Mouse (Mus musculus): ENCODE results near the gene Tldc2. TPM values are rescaled to one million over a fixed set of nuclear protein-coding genes. Genes with fewer than 3 reads are reported as not detected.

The Tldc2 gene
- polyA plus RNA-seq, 1 experiment from 2014 or later: not detected

GRCm38 (mm10) chr2:157081960-157082359, 4.9 kb upstream of the Tldc2 start:
- Histone ChIP-seq H3K36me3 (replicated peaks) (no peaks in the 10 kb centered on the region), H3K27me3 (peaks cover 10% of the 10 kb centered on the region), H3K27ac (no peak overlapping the region), H3K9ac (no peak overlapping the region), H3K4me3 (replicated peaks) (no peak overlapping the region), H3K4me2 (no peak overlapping the region), H3K4me1 (peaks cover 23% of the 10 kb centered on the region), H3K9me3 (no peaks in the 10 kb centered on the region)
- WGBS: 37% methylated on average over 7 of the region's 7 CpGs
- ATAC-seq (ENCODE audit: low FRiP score): no peak

GRCm38 (mm10) chr2:157084831-157085585, 1.8 kb upstream of the Tldc2 start:
- WGBS: 90% methylated on average over 7 of the region's 7 CpGs
- Histone ChIP-seq H3K4me1 (peaks cover 8% of the 10 kb centered on the region), H3K27me3 (peaks cover 10% of the 10 kb centered on the region), H3K27ac (no peak overlapping the region), H3K4me3 (replicated peaks) (no peak overlapping the region), H3K4me2 (no peak overlapping the region), H3K36me3 (replicated peaks) (no peaks in the 10 kb centered on the region), H3K9me3 (no peaks in the 10 kb centered on the region), H3K9ac (no peak overlapping the region)
- ATAC-seq (ENCODE audit: low FRiP score): no peak

GRCm38 (mm10) chr2:157087536-157088317, 872 bp downstream of the Tldc2 start:
- ATAC-seq (ENCODE audit: low FRiP score): no peak
- Histone ChIP-seq H3K9me3 (no peaks in the 10 kb centered on the region), H3K4me1 (0 out of 2 replicates have a peak, but pooled peaks cover 7% of the 10 kb centered on the region), H3K36me3 (replicated peaks) (no peaks in the 10 kb centered on the region), H3K4me3 (replicated peaks) (no peak overlapping the region), H3K27ac (no peak overlapping the region), H3K4me2 (no peak overlapping the region), H3K9ac (no peak overlapping the region), H3K27me3 (no peaks in the 10 kb centered on the region; the same call in 1 of the 2 replicates)
- 81% methylated on average over 14 of the region's 14 CpGs for WGBS

GRCm38 (mm10) chr2:157092024-157092423, 5.2 kb downstream of the Tldc2 start:
- no peak overlapping the region for H3K9ac ChIP-seq
- 0 out of 2 replicates have a peak, but pooled peaks cover 4% of the 10 kb centered on the region for H3K36me3 ChIP-seq (replicated peaks)

GRCm38 (mm10) chr2:157095005-157095755, 8.3 kb downstream of the Tldc2 start:
- no peak overlapping the region for H3K27ac ChIP-seq
- H3K36me3 ChIP-seq (replicated peaks): peaks cover 15% of the 10 kb centered on the region
- WGBS: 60% methylated on average over 9 of the region's 9 CpGs
- 0 out of 2 replicates have a peak, but pooled peaks cover 7% of the 10 kb centered on the region for H3K4me1 ChIP-seq
- no peak overlapping the region for H3K4me2 ChIP-seq
- no peak overlapping the region for H3K9ac ChIP-seq
- no peak for ATAC-seq (ENCODE audit: low FRiP score)
- H3K4me3 ChIP-seq (replicated peaks): no peak overlapping the region
- H3K9me3 ChIP-seq: no peaks in the 10 kb centered on the region
- H3K27me3 ChIP-seq: no peaks in the 10 kb centered on the region; the same call in 1 of the 2 replicates

More at GRCm38 (mm10) chr2:157092024-157092423, 5.2 kb downstream of the Tldc2 start:
- 73% methylated on average over 8 of the region's 8 CpGs for WGBS
- Histone ChIP-seq H3K9me3 (no peaks in the 10 kb centered on the region), H3K27me3 (no peaks in the 10 kb centered on the region; the same call in 1 of the 2 replicates), H3K4me3 (replicated peaks) (no peak overlapping the region), H3K4me2 (no peak overlapping the region), H3K4me1 (0 out of 2 replicates have a peak, but pooled peaks cover 7% of the 10 kb centered on the region), H3K27ac (no peak overlapping the region)
- ATAC-seq (ENCODE audit: low FRiP score): no peak

GRCm38 (mm10) chr2:157099532-157100318, 12.9 kb downstream of the Tldc2 start:
- no peak overlapping the region for H3K27ac ChIP-seq
- 79% methylated on average over 12 of the region's 12 CpGs for whole genome bisulfite sequencing
- no peak for ATAC-seq (ENCODE audit: low FRiP score)
- H3K9me3 ChIP-seq: no peaks in the 10 kb centered on the region
- H3K4me1 ChIP-seq: no peaks in the 10 kb centered on the region
- peaks cover 41% of the 10 kb centered on the region for H3K36me3 ChIP-seq (replicated peaks)
- no peaks in the 10 kb centered on the region for H3K27me3 ChIP-seq
- H3K4me3 ChIP-seq (replicated peaks): no peak overlapping the region
- H3K4me2 ChIP-seq: no peak overlapping the region
- H3K9ac ChIP-seq: no peak overlapping the region

- H3K9ac ChIP-seq: no peak overlapping the region
- no peaks in the 10 kb centered on the region for H3K9me3 ChIP-seq
- H3K36me3 ChIP-seq (replicated peaks): peaks cover 46% of the 10 kb centered on the region
- no peak overlapping the region for H3K4me3 ChIP-seq (replicated peaks)
- no peak overlapping the region for H3K4me2 ChIP-seq
- H3K4me1 ChIP-seq: no peaks in the 10 kb centered on the region
- H3K27me3 ChIP-seq: no peaks in the 10 kb centered on the region
- 92% methylated on average over 12 of the region's 12 CpGs for whole genome bisulfite sequencing
- H3K27ac ChIP-seq: no peak overlapping the region
- ATAC-seq (ENCODE audit: low FRiP score): no peak
Measured at GRCm38 (mm10) chr2:157100319-157100605, 13.4 kb downstream of the Tldc2 start.

- Histone ChIP-seq H3K4me3 (replicated peaks) (no peak overlapping the region), H3K9ac (no peak overlapping the region), H3K27ac (no peak overlapping the region), H3K36me3 (replicated peaks) (peaks cover 44% of the 10 kb centered on the region), H3K9me3 (no peaks in the 10 kb centered on the region), H3K4me1 (no peaks in the 10 kb centered on the region), H3K27me3 (no peaks in the 10 kb centered on the region), H3K4me2 (no peak overlapping the region)
- no peak for ATAC-seq (ENCODE audit: low FRiP score)
- WGBS: 97% methylated on average over 9 of the region's 9 CpGs
Measured at GRCm38 (mm10) chr2:157101650-157102049, 14.8 kb downstream of the Tldc2 start.

- Histone ChIP-seq H3K4me1 (no peaks in the 10 kb centered on the region), H3K9me3 (no peaks in the 10 kb centered on the region), H3K36me3 (replicated peaks) (peaks cover 44% of the 10 kb centered on the region), H3K9ac (no peak overlapping the region), H3K27ac (no peak overlapping the region), H3K4me3 (replicated peaks) (no peak overlapping the region), H3K4me2 (no peak overlapping the region), H3K27me3 (no peaks in the 10 kb centered on the region)
- WGBS: 57% methylated on average over 2 of the region's 2 CpGs
- no peak for ATAC-seq (ENCODE audit: low FRiP score)
Measured at GRCm38 (mm10) chr2:157102256-157102655, 15.4 kb downstream of the Tldc2 start.

- 92% methylated on average over 8 of the region's 8 CpGs for WGBS
Measured at GRCm38 (mm10) chr2:157104454-157104853, 17.6 kb downstream of the Tldc2 start.

GRCm38 (mm10) chr2:157108236-157108635, 21.4 kb downstream of the Tldc2 start:
- H3K4me2 ChIP-seq: no peak overlapping the region
- no peak overlapping the region for H3K9ac ChIP-seq
- H3K9me3 ChIP-seq: no peaks in the 10 kb centered on the region
- WGBS: 86% methylated on average over 4 of the region's 4 CpGs
- no peak overlapping the region for H3K27ac ChIP-seq
- no peaks in the 10 kb centered on the region for H3K4me1 ChIP-seq
- no peak overlapping the region for H3K4me3 ChIP-seq (replicated peaks)
- ATAC-seq (ENCODE audit: low FRiP score): no peak
- peaks cover 44% of the 10 kb centered on the region for H3K36me3 ChIP-seq (replicated peaks)
- H3K27me3 ChIP-seq: no peaks in the 10 kb centered on the region

More at GRCm38 (mm10) chr2:157104454-157104853, 17.6 kb downstream of the Tldc2 start:
- Histone ChIP-seq H3K27me3 (no peaks in the 10 kb centered on the region), H3K4me2 (no peak overlapping the region), H3K9me3 (no peaks in the 10 kb centered on the region), H3K4me1 (no peaks in the 10 kb centered on the region), H3K9ac (no peak overlapping the region), H3K27ac (no peak overlapping the region), H3K36me3 (replicated peaks) (peaks cover 52% of the 10 kb centered on the region), H3K4me3 (replicated peaks) (no peak overlapping the region)
- no peak for ATAC-seq (ENCODE audit: low FRiP score)
